Mouse (Mus musculus): ENCODE results near the gene Nol12.

DNA sequence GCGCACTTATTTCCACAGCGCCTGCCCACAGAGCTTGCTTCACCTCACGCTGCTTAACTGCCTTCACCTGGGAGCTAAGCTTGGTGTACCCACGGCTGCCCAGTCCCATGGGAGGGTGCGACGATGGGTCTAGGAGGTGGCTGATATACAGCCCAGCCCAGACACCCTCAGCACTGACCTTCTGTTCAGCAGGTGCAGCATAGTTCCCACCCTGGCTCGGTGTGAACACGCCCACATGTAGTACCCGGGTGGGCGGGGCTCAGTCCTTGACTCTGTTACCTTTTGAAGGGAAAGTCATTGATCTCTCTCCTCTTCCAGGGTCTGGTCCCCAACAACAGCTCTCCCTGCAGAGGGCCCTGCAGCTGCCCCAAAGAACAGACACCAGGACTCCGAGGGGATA is 24.8 kb downstream of the Nol12 start:
- TF ChIP-seq POLR2A (IDR thresholded peaks at IDR 0.05; ENCODE audit: insufficient read depth, low read depth, low read length) (no peak), CTCF (IDR thresholded peaks at IDR 0.05) (no peak), EP300 (IDR thresholded peaks at IDR 0.05; ENCODE audit: insufficient read depth, low read depth, low read length) (no peak)

Measured in heart, adult 2 months (tissue).